Mouse (Mus musculus): ENCODE measurements around the gene Prkaa1.

- TF ChIP-seq POLR2A (IDR thresholded peaks at IDR 0.05; ENCODE audit: low read depth, low read length): no peak
- TF ChIP-seq CTCF (IDR thresholded peaks at IDR 0.05; ENCODE audit: extremely low read depth, insufficient read depth, insufficient read length, insufficient replicate concordance): no peak
Measured at GRCm38 (mm10) chr15:5196691-5197090, 53.0 kb downstream of the Prkaa1 start.
